Mouse (Mus musculus) neutrophil, adult 65 days (primary cell): ENCODE results near the gene Hrasls5. TPM values are rescaled to one million over a fixed set of nuclear protein-coding genes. Genes with fewer than 3 reads are reported as not detected.

Experiments
- total RNA-seq: library from RNA; stranded (reverse); gene quantifications from 2 replicates; pipeline ENCODE4 v1.2.4, GENCODE M21; 2023

Gene Hrasls5
- not detected in 2 replicates for total RNA-seq

GRCm38 (mm10) chr19:7611942-7612757 is at the start of gene Hrasls5:
Gene Hrasls5 (plus strand): TSS chr19:7612541.

DNA sequence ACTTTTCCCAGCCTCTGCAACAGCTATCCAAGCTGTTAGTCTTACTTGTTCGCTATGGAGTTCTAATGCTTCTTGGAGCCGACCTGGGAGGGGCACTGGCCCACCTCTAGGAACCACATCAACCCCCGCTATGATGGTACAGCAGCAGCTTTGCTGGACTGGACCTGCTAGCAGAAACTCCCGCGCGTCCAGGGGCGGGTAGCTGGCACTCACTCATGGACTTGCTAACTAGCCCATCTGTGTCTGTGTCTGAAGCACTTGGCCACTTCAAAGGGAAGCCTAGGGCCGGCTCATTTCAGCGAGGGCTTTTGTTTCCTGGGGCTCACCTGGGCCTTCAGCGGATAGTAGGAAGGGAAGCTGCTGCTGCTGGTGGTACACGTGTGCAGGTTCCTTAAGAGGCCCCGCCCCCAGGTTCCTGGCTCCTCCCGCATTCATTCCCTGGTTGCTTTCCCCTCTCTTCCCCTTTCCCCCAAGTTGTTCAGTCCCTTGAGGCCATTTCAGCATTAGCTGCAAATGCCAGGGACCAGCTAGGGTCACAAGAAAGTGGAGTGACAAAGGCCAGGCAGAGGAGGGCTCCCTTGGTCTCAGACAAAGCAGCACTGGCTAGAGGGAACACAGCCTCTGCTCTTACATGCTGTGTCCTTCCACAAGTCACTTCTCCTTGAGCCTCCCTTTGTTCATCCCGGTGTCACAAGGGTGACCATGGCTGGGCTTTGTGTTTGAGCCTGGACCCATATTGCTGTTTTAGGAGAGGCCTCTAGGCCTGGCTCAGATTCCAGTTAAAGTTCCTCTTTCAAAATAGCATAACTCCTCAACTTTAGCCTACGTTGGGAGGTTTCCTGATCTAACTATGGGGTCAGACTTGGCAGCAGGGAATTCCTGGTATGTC is 5.3 kb upstream of the Hrasls5 start, which contains the start of gene Lgals12:
Gene Lgals12 (minus strand): TSS at position 393 of the 889 bp plus-strand sequence.

Other genes with a start within 250 kb of the Hrasls5 start
- gene Spindoc, start 229.5 kb upstream of the Hrasls5 start, total RNA-seq: 5.9 and 8.9 TPM in 2 replicates
- gene 2700081O15Rik, start 194.9 kb upstream of the Hrasls5 start, total RNA-seq: 2.6 TPM in 2 replicates
- gene Rtn3, start 129.3 kb upstream of the Hrasls5 start, total RNA-seq: 144 and 156 TPM in 2 replicates
- gene Atl3, start 118.5 kb upstream of the Hrasls5 start, total RNA-seq: 20.9 and 23.7 TPM in 2 replicates
- gene Pla2g16, start 55.1 kb upstream of the Hrasls5 start, total RNA-seq: 2.1 and 2.6 TPM in 2 replicates
- gene Lgals12, start 5.3 kb upstream of the Hrasls5 start, total RNA-seq: not detected in 2 replicates
- gene Slc22a19, start 98.8 kb downstream of the Hrasls5 start, total RNA-seq: not detected in 2 replicates
- gene Slc22a26, start 190.1 kb downstream of the Hrasls5 start, total RNA-seq: not detected in 2 replicates